Mouse (Mus musculus) E14TG2a.4 (cell line): ENCODE measurements around the gene Tex2.

Experiments
- CTCF ChIP-seq: conservative IDR thresholded peaks from 2 replicates; pipeline ENCODE4 v1.5.1; 2014; ENCODE audit warnings: low read length
- NANOG ChIP-seq: IDR thresholded peaks from 2 replicates; pipeline ENCODE4 v1.6.1; 2014; ENCODE audit warnings: borderline replicate concordance, low read length, mixed read lengths
- POU5F1 ChIP-seq: IDR thresholded peaks from 2 replicates; pipeline ENCODE4 v1.6.1; 2014; ENCODE audit warnings: low read length, borderline replicate concordance

- no peak for TF ChIP-seq CTCF
- TF ChIP-seq POU5F1: no peak
- TF ChIP-seq NANOG: no peak
These were observed 94.8 kb downstream of the Tex2 start for GRCm38 (mm10) chr11:106518391-106518790.
